Mouse (Mus musculus): ENCODE measurements at regions not wholly inside any gene's neighbourhood (a gene's known extent, or its start where the extent isn't known, plus 50 kb on each side); places are given as distances from the start of the nearest gene placed in this dataset.

DNA sequence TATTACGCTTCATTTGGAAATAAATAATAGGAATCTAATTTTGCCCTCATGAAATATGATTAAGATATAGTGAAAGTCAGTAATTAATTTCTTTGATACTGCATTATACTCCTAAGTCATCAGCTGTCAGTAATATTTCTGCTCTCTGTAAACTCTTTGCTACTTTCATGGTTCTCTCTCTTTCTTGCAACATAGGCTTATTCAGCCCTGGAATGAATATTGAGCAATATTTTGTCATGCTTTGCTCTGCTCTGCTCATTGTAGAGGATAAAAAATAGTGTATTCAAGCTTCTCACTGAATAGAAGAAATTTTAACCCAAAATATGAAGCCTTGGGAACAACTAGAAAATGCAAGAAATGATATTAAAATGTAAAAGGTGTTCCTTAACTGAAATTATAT, 306.1 kb upstream of the C030005K15Rik start:
- TF ChIP-seq CTCF (IDR thresholded peaks at IDR 0.05; ENCODE audit: extremely low read depth, insufficient read depth, low read length) (no peak), POLR2A (IDR thresholded peaks at IDR 0.05; ENCODE audit: extremely low read depth, insufficient read depth, low read length) (no peak)
